Mouse (Mus musculus): ENCODE results near the gene Bcl7c. TPM values are rescaled to one million over a fixed set of nuclear protein-coding genes. Genes with fewer than 3 reads are reported as not detected.
A peak's percentile ranks its signal among the peaks of the same experiment; 100 is the strongest.
"Not testable (repeated sequence)": the region's sequence is repeated elsewhere in the genome, so short reads cannot be mapped to it uniquely, and the experiment has no call there.

Gene Bcl7c
- polyA plus RNA-seq, 1 experiment from 2014 or later: 42.2 TPM

DNA sequence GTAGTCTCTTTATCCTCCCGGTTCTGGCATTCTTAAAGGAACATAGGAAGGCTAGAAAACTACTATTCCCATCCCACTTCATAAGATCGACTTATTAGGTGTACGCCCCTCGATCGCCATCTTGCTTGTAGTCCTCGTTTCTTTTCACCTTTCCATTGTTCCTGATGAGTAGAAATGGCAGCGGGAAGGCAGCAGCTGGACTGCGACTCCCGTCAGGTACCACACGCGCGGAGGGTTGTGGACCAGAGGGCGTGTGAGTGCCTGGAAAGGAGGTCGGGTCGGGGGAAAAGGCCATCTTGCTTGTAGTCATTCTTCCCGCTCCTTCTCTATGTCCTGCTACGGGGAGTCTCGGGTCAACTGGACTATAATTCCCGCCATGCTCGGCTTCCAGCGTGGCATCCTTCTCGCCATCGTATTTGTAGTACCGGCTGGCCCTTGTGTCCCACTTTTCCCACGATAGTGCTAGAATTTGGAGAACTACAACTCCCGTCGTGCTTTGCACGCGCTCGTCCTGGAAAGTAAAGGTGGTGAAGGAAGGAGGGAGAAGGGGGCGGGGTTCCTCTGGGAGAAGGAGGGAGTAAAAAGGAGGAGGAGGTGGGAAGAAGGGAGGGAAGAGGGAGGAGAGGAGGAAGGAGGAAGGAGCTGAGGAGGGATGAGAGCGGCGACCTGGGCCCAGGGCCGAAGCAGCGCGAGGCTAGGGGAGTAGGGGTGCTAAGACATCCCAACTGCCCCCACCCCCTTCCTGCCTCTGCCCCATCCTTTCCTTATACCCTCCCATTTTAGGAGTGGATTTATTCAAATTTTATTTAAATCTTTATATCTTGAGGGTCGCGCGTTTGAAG, 37.1 kb upstream of the Bcl7c start:
- under 1% methylated on average over 33 of the region's 39 CpGs for WGBS
- ATAC-seq (ENCODE audit: low FRiP score, low TSS enrichment): peak; percentile 95
- H3K9me3 ChIP-seq (ENCODE audit: control insufficient read depth, low read length): no peaks in the 10 kb centered on the region
- H3K27ac ChIP-seq (replicated peaks): peak overlapping the region; percentile 79
- peak; percentile 96 for DNase-seq (ENCODE audit: low spot score)
- H3K36me3 ChIP-seq (ENCODE audit: control insufficient read depth, insufficient read depth, low read length): peaks cover 7% of the 10 kb centered on the region
- peaks cover 4% of the 10 kb centered on the region for H3K4me1 ChIP-seq (replicated peaks; ENCODE audit: control insufficient read depth, insufficient read depth)
- peak overlapping the region; percentile 76 for H3K9ac ChIP-seq (ENCODE audit: low read length)
- peak overlapping the region; percentile 97 for H3K4me2 ChIP-seq (replicated peaks; ENCODE audit: low read depth)
- H3K27me3 ChIP-seq (ENCODE audit: control insufficient read depth, insufficient read depth, low read length): no peaks in the 10 kb centered on the region
- no peak for TF ChIP-seq EP300 (optimal IDR thresholded peaks at IDR 0.05)
- TF ChIP-seq CTCF (IDR thresholded peaks at IDR 0.05; ENCODE audit: low read depth): peak; percentile 9; the same call in 1 of the 2 replicates
- peak overlapping the region; percentile 72 for H3K4me3 ChIP-seq (ENCODE audit: low read depth, low read length)

DNA sequence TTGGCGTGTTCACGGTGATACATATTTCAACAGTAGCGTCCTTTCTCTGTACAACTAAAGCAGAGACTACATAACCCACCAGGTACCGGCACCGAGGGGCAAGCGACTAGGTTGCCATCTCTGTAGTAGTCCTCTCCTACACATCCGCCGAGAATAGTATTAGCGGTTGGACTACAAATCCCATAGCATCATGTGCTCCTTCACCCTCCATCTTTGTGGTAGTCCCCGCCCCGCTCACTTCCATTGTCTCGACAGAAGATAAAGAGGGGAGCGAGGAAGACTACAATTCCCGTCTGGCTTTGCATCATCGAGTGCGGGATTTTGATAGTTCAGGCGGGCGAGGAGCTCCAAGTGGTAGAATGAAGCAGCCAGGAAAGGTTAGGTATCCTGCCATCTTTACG, 36.5 kb upstream of the Bcl7c start:
- Histone ChIP-seq H3K27ac (replicated peaks) (peak overlapping the region; percentile 79), H3K4me2 (replicated peaks; ENCODE audit: low read depth) (peak overlapping the region; percentile 97), H3K36me3 (ENCODE audit: control insufficient read depth, insufficient read depth, low read length) (peaks cover 5% of the 10 kb centered on the region), H3K4me1 (replicated peaks; ENCODE audit: control insufficient read depth, insufficient read depth) (peaks cover 4% of the 10 kb centered on the region), H3K9me3 (ENCODE audit: control insufficient read depth, low read length) (no peaks in the 10 kb centered on the region), H3K4me3 (ENCODE audit: low read depth, low read length) (peak overlapping the region; percentile 72), H3K9ac (ENCODE audit: low read length) (peak overlapping the region; percentile 45), H3K27me3 (ENCODE audit: control insufficient read depth, insufficient read depth, low read length) (no peaks in the 10 kb centered on the region)
- no peak for TF ChIP-seq EP300 (optimal IDR thresholded peaks at IDR 0.05)
- TF ChIP-seq CTCF (IDR thresholded peaks at IDR 0.05; ENCODE audit: low read depth): no peak
- peak; percentile 94 for DNase-seq (ENCODE audit: low spot score)
- 0% methylated on average over 19 of the region's 19 CpGs for WGBS
- ATAC-seq (ENCODE audit: low FRiP score, low TSS enrichment): peak; percentile 87

GRCm38 (mm10) chr7:127744366-127745045, 35.8 kb upstream of the Bcl7c start, which contains the start of gene Fbxl19:
TSS of gene Fbxl19 (plus strand) at chr7:127744543.
- H3K4me2 ChIP-seq (replicated peaks; ENCODE audit: low read depth): peak within 1 kb of the TSS; percentile 97
- DNase-seq (ENCODE audit: low spot score): peak; percentile 80
- TF ChIP-seq CTCF (IDR thresholded peaks at IDR 0.05; ENCODE audit: low read depth): peak; percentile 78
- TF ChIP-seq EP300 (optimal IDR thresholded peaks at IDR 0.05): no peak
- no peak for ATAC-seq (ENCODE audit: low FRiP score, low TSS enrichment)
- under 1% methylated on average over 26 of the region's 26 CpGs for WGBS
- peak within 1 kb of the TSS; percentile 72 for H3K4me3 ChIP-seq (ENCODE audit: low read depth, low read length)
- H3K27me3 ChIP-seq (ENCODE audit: control insufficient read depth, insufficient read depth, low read length): no peaks in the 10 kb centered on the region
- no peaks in the 10 kb centered on the region; the same call in 1 of the 2 replicates for H3K36me3 ChIP-seq (ENCODE audit: control insufficient read depth, insufficient read depth, low read length)
- peak within 1 kb of the TSS; percentile 79 for H3K27ac ChIP-seq (replicated peaks)
- H3K9ac ChIP-seq (ENCODE audit: low read length): peak within 1 kb of the TSS; percentile 45; the same call in 1 of the 2 replicates
- H3K9me3 ChIP-seq (ENCODE audit: control insufficient read depth, low read length): no peaks in the 10 kb centered on the region
- H3K4me1 ChIP-seq (replicated peaks; ENCODE audit: control insufficient read depth, insufficient read depth): peaks cover 4% of the 10 kb centered on the region

- not testable (repeated sequence) for ATAC-seq (ENCODE audit: low FRiP score, low TSS enrichment); DNase-seq (ENCODE audit: low spot score); H3K4me3 ChIP-seq (ENCODE audit: low read depth, low read length); H3K4me1 ChIP-seq (replicated peaks; ENCODE audit: control insufficient read depth, insufficient read depth); H3K27me3 ChIP-seq (ENCODE audit: control insufficient read depth, insufficient read depth, low read length); H3K27ac ChIP-seq (replicated peaks); H3K9me3 ChIP-seq (ENCODE audit: control insufficient read depth, low read length); H3K36me3 ChIP-seq (ENCODE audit: control insufficient read depth, insufficient read depth, low read length); H3K9ac ChIP-seq (ENCODE audit: low read length); H3K4me2 ChIP-seq (replicated peaks; ENCODE audit: low read depth)
- no CpG with 5 or more reads among the region's 5 CpGs for WGBS
Observed at GRCm38 (mm10) chr7:127732066-127732465, 23.3 kb upstream of the Bcl7c start, which contains the start of gene Ctf2. TSS of gene Ctf2 (minus strand) at chr7:127732166.

DNA sequence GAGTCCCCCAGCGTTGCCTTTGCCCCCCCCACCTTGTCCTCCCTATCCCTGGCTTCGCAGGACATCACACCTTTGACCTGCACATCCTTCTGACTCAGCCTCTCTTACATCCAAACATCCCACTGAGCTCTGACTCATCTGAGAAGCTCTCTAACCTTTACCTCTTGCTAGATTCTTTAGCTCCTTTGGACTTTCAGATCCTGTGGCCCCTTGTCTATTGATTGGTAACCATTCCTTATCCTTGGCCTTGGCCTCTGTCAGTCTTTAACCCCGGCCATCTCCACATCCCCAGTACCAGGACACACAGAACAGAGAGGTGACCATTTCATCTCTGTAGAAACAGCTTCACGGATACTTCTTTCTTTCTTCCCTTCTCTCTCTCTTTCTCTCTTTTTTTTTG, 21.4 kb upstream of the Bcl7c start:
- no peaks in the 10 kb centered on the region for H3K36me3 ChIP-seq (ENCODE audit: control insufficient read depth, insufficient read depth, low read length)

More for the DNA sequence above, 21.4 kb upstream of the Bcl7c start:
- Histone ChIP-seq H3K27me3 (ENCODE audit: control insufficient read depth, insufficient read depth, low read length) (no peaks in the 10 kb centered on the region), H3K27ac (replicated peaks) (no peak overlapping the region), H3K4me2 (replicated peaks; ENCODE audit: low read depth) (no peak overlapping the region), H3K9ac (ENCODE audit: low read length) (no peak overlapping the region), H3K4me1 (replicated peaks; ENCODE audit: control insufficient read depth, insufficient read depth) (no peaks in the 10 kb centered on the region), H3K4me3 (ENCODE audit: low read depth, low read length) (no peak overlapping the region), H3K9me3 (ENCODE audit: control insufficient read depth, low read length) (no peaks in the 10 kb centered on the region)
- WGBS: 58% methylated on average over 4 of the region's 4 CpGs
- DNase-seq (ENCODE audit: low spot score): no peak
- TF ChIP-seq EP300 (optimal IDR thresholded peaks at IDR 0.05): no peak
- no peak for TF ChIP-seq CTCF (IDR thresholded peaks at IDR 0.05; ENCODE audit: low read depth)
- no peak for ATAC-seq (ENCODE audit: low FRiP score, low TSS enrichment)
